Mouse (Mus musculus) layer of hippocampus, adult 9-10 months (tissue): Measurements from ENCODE around the gene Gimap4.
"Not testable (repeated sequence)": the region's sequence is repeated elsewhere in the genome, so short reads cannot be mapped to it uniquely, and the experiment has no call there.

Experiments
- DNase-seq: peaks from one replicate; pipeline ENCODE4 v3.0.0; 2022; ENCODE audit warnings: low spot score

The Gimap4 gene

GRCm38 (mm10) chr6:48675931-48676859 lies 8.2 kb upstream of the Gimap4 start, which contains the start of gene Gimap9:
Gene Gimap9 (plus strand): TSS chr6:48676129.
- no peak for DNase-seq

- no peak for DNase-seq
These were observed 7.4 kb upstream of the Gimap4 start for GRCm38 (mm10) chr6:48676860-48677415.

- DNase-seq: no peak
These were observed 6.6 kb upstream of the Gimap4 start for GRCm38 (mm10) chr6:48677492-48678345.

GRCm38 (mm10) chr6:48678391-48678790 lies 6.0 kb upstream of the Gimap4 start:
- DNase-seq: no peak

GRCm38 (mm10) chr6:48679701-48680100 lies 4.6 kb upstream of the Gimap4 start:
- no peak for DNase-seq

- no peak for DNase-seq
These were observed 3.9 kb upstream of the Gimap4 start for GRCm38 (mm10) chr6:48680421-48680820.

GRCm38 (mm10) chr6:48681472-48682090 lies 2.8 kb upstream of the Gimap4 start:
- DNase-seq: no peak

- no peak for DNase-seq
These were observed 2.1 kb upstream of the Gimap4 start for GRCm38 (mm10) chr6:48682271-48682670.

- not testable (repeated sequence) for DNase-seq
These were observed 1.0 kb upstream of the Gimap4 start for GRCm38 (mm10) chr6:48683263-48683821.

- no peak for DNase-seq
These were observed 457 bp downstream of the Gimap4 start for GRCm38 (mm10) chr6:48684806-48685205.

GRCm38 (mm10) chr6:48685251-48685650 lies 902 bp downstream of the Gimap4 start:
- no peak for DNase-seq

GRCm38 (mm10) chr6:48685694-48686665 lies 1.6 kb downstream of the Gimap4 start:
- no peak for DNase-seq

- DNase-seq: no peak
These were observed 2.7 kb downstream of the Gimap4 start for GRCm38 (mm10) chr6:48687077-48687476.

GRCm38 (mm10) chr6:48689320-48689719 lies 5.0 kb downstream of the Gimap4 start:
- DNase-seq: no peak

- DNase-seq: no peak
These were observed 8.6 kb downstream of the Gimap4 start for GRCm38 (mm10) chr6:48692962-48693361.

- no peak for DNase-seq
These were observed 12.6 kb downstream of the Gimap4 start for GRCm38 (mm10) chr6:48696830-48697554.

- no peak for DNase-seq
These were observed 13.2 kb downstream of the Gimap4 start for GRCm38 (mm10) chr6:48697555-48697930.

- no peak for DNase-seq
These were observed 13.9 kb downstream of the Gimap4 start for GRCm38 (mm10) chr6:48698066-48698856.

- no peak for DNase-seq
These were observed 14.5 kb downstream of the Gimap4 start for GRCm38 (mm10) chr6:48698888-48699287.
